8 mouse cellular contexts compared by ENCODE assay signal in the genomic region with DNA sequence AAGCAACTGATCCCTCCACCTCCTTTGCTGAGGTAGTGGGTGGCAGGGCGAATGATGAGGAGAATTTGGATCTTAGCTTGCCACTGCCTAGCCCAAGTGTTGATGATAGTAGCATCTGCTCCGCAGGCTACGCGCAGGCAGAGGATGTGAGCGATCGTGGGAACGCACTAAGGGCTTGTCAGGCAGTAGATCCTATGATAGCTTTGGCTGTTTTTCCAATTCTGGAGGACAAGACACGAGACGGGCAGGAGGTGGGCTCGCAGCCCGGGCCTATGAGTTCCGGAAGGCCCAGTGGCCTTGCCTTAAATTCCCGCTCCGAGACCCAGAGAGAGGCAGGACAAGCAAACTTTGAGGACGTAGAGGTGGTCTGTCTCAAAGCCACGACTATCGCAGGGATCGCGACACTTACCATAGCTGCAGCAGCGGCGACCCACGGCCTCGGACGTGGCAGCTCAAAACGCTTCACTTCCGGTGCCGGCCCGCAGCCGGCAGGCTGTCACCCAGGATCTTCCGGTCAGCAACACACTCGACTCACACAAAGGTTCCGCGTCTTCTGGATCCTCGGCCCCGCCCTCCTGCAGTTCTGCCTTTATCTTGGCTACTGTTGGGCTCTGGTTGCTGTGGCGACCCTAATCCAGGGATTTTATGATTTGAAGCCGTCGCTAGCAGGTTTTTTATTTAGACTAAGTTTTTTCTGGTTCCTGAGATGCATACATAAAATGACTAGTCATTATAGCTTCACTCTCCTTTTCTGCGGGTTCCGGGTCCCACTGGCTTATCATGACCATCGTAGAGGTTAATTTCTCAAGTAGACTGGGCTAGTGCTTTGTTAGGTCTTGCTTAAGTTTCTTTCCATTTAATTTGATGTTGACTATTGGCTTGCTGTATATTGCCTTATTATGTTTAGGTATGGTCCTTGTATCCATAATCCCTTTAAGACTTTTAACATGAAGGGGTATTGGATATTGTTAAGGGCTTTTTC. TPM values are rescaled to one million over a fixed set of nuclear protein-coding genes. Genes with fewer than 3 reads are reported as not detected.
DNase-seq lines count a peak whose midpoint lies in the region; ATAC-seq lines count a peak whose summit lies in the region.

A gene (minus strand): TSS at position 508 of the 982 bp plus-strand sequence.

- peak; percentile 90 for ATAC-seq in hindbrain, embryonic 12.5 days (ENCODE audit: low FRiP score)

- WGBS in hindbrain, embryonic 12.5 days = 8% methylated on average over 41 of the region's 41 CpGs

- peak within 1 kb of the TSS; percentile 86 for H3K9ac ChIP-seq in hindbrain, embryonic 12.5 days

- H3K9me3 ChIP-seq in hindbrain, embryonic 12.5 days (replicated peaks) = no peaks in the 10 kb centered on the region

- H3K4me1 ChIP-seq in hindbrain, embryonic 12.5 days = peaks cover 10% of the 10 kb centered on the region

- H3K36me3 ChIP-seq in hindbrain, embryonic 12.5 days = peaks cover 29% of the 10 kb centered on the region

- peak within 1 kb of the TSS; percentile 79 for H3K4me3 ChIP-seq in hindbrain, embryonic 12.5 days

- peaks cover 5% of the 10 kb centered on the region; the same call in 1 of the 2 replicates for H3K27me3 ChIP-seq in hindbrain, embryonic 12.5 days

- peak; percentile 86 for DNase-seq in Muller cell, postnatal 12 days (ENCODE audit: inconsistent ontology term)
- peak; percentile 80 for DNase-seq in cerebellum, adult 9-11 months
- DNase-seq in frontal cortex, postnatal 10 days (ENCODE audit: low spot score in 2 of 2) = peak; percentile 84 to 86
- DNase-seq in layer of hippocampus, postnatal 14 days (ENCODE audit: low spot score in 2 of 2) = peak; percentile 88 to 90
- DNase-seq in lung, postnatal 25 days (ENCODE audit: low spot score) = peak; percentile 84
- peak; percentile 95 for DNase-seq in retina, embryonic 14.5 days (ENCODE audit: low spot score)
- DNase-seq in thymus, postnatal 4 days = peak; percentile 91

- peak within 1 kb of the TSS; percentile 49; the same call in 1 of the 2 replicates for H3K27ac ChIP-seq in hindbrain, embryonic 12.5 days

- peak within 1 kb of the TSS; percentile 81 for H3K4me2 ChIP-seq in hindbrain, embryonic 12.5 days (replicated peaks)

RNA-seq across cellular contexts. Expression of the gene that starts here (rescaled TPM):
- 235 and 238 TPM in 2 replicates for polyA plus RNA-seq in hindbrain, embryonic 12.5 days (2016; fragmentation: Nextera tagmentation; extraction: Ambion mirVana)
- total RNA-seq in layer of hippocampus, postnatal 14 days (2021) = 10 to 100 TPM; 80.2 to 83.7 TPM

Comparison
In these comparisons a context has a peak if more than half of its experiments do, and no peak if none do; other contexts are left out.
1. Peak in every context shown above with its lines: DNase-seq, ATAC-seq, H3K4me3 ChIP-seq and H3K27ac ChIP-seq.